Mouse (Mus musculus) CD4-positive, CD25-positive, alpha-beta regulatory T cell, adult 2 months (primary cell): ENCODE results near the gene Prr7.

Experiments used
- DNase-seq: peaks from one replicate; pipeline ENCODE4 v3.0.0-alpha.2; 2012; ENCODE audit warnings: low read depth, low spot score

Prr7 gene

GRCm38 (mm10) chr13:55448131-55448530 is 15.9 kb upstream of the Prr7 start:
- peak; percentile 50 for DNase-seq

- peak; percentile 41 for DNase-seq
These were observed 14.9 kb upstream of the Prr7 start for GRCm38 (mm10) chr13:55449205-55449604.

GRCm38 (mm10) chr13:55449679-55450441 is 14.2 kb upstream of the Prr7 start:
- DNase-seq, result peak; percentile 65

GRCm38 (mm10) chr13:55450511-55450980 is 13.5 kb upstream of the Prr7 start:
- DNase-seq, result no peak

GRCm38 (mm10) chr13:55451296-55451695 is 12.8 kb upstream of the Prr7 start:
- no peak for DNase-seq

- DNase-seq, result no peak
These were observed 12.1 kb upstream of the Prr7 start for GRCm38 (mm10) chr13:55451785-55452549.

GRCm38 (mm10) chr13:55462965-55463364 is 1.1 kb upstream of the Prr7 start:
- DNase-seq, result peak; percentile 42

- no peak for DNase-seq
These were observed 554 bp upstream of the Prr7 start for GRCm38 (mm10) chr13:55463399-55464026.

GRCm38 (mm10) chr13:55465184-55465583 is 1.1 kb downstream of the Prr7 start:
- no peak for DNase-seq

- DNase-seq, result no peak
These were observed 1.9 kb downstream of the Prr7 start for GRCm38 (mm10) chr13:55465830-55466440.

GRCm38 (mm10) chr13:55468851-55469560 is 4.9 kb downstream of the Prr7 start:
- no peak for DNase-seq

GRCm38 (mm10) chr13:55470372-55470771 is 6.3 kb downstream of the Prr7 start:
- no peak for DNase-seq

- peak; percentile 92 for DNase-seq
These were observed 7.2 kb downstream of the Prr7 start for GRCm38 (mm10) chr13:55471156-55471818.

- no peak for DNase-seq
These were observed 7.7 kb downstream of the Prr7 start for GRCm38 (mm10) chr13:55471819-55472131.

- DNase-seq, result peak; percentile 72
These were observed 8.3 kb downstream of the Prr7 start for GRCm38 (mm10) chr13:55472132-55473022.

GRCm38 (mm10) chr13:55473076-55473831 is 9.2 kb downstream of the Prr7 start:
- peak; percentile 59 for DNase-seq

GRCm38 (mm10) chr13:55473961-55474360 is 9.9 kb downstream of the Prr7 start:
- DNase-seq, result no peak

GRCm38 (mm10) chr13:55474621-55475069 is 10.6 kb downstream of the Prr7 start:
- DNase-seq, result no peak

- DNase-seq, result no peak
These were observed 11.7 kb downstream of the Prr7 start for GRCm38 (mm10) chr13:55475750-55476149.
